Mouse (Mus musculus): ENCODE measurements around the gene Hapln4. TPM values are rescaled to one million over a fixed set of nuclear protein-coding genes. Genes with fewer than 3 reads are reported as not detected.

The Hapln4 gene
- polyA plus RNA-seq, 1 experiment from 2014 or later: 0.20 TPM

- peaks cover 92% of the 10 kb centered on the region for H3K36me3 ChIP-seq
- 52% methylated on average over 23 of the region's 23 CpGs for WGBS
- no peaks in the 10 kb centered on the region for H3K9me3 ChIP-seq
- DNase-seq (ENCODE audit: low spot score): no peak
- peaks cover 80% of the 10 kb centered on the region for H3K27me3 ChIP-seq (ENCODE audit: insufficient read depth, poor library complexity, severe bottlenecking)
- H3K4me3 ChIP-seq: no peak overlapping the region
- H3K27ac ChIP-seq: no peak overlapping the region
- peaks cover 14% of the 10 kb centered on the region for H3K4me1 ChIP-seq (replicated peaks)
Observed at GRCm38 (mm10) chr8:70111192-70111795, 28.0 kb downstream of the Hapln4 start.

- peaks cover 92% of the 10 kb centered on the region for H3K27me3 ChIP-seq (ENCODE audit: insufficient read depth, poor library complexity, severe bottlenecking)
- no peak for DNase-seq (ENCODE audit: low spot score)
- no peaks in the 10 kb centered on the region for H3K9me3 ChIP-seq
- H3K27ac ChIP-seq: no peak overlapping the region
- peaks cover 17% of the 10 kb centered on the region for H3K4me1 ChIP-seq (replicated peaks)
- peak overlapping the region; percentile 23; the same call in 1 of the 2 replicates for H3K4me3 ChIP-seq
- WGBS: 7% methylated on average over 43 of the region's 43 CpGs
- H3K36me3 ChIP-seq: peaks cover 80% of the 10 kb centered on the region
Observed at GRCm38 (mm10) chr8:70112401-70113016, 29.3 kb downstream of the Hapln4 start.

GRCm38 (mm10) chr8:70114488-70114887 lies 31.2 kb downstream of the Hapln4 start:
- no peak overlapping the region for H3K27ac ChIP-seq
- peaks cover 61% of the 10 kb centered on the region for H3K36me3 ChIP-seq
- 25% methylated on average over 6 of the region's 6 CpGs for WGBS
- H3K27me3 ChIP-seq (ENCODE audit: insufficient read depth, poor library complexity, severe bottlenecking): peaks cover 100% of the 10 kb centered on the region
- no peaks in the 10 kb centered on the region for H3K9me3 ChIP-seq
- H3K4me1 ChIP-seq (replicated peaks): peaks cover 37% of the 10 kb centered on the region
- no peak for DNase-seq (ENCODE audit: low spot score)
- H3K4me3 ChIP-seq: no peak overlapping the region

- H3K27ac ChIP-seq: no peak overlapping the region
- peaks cover 41% of the 10 kb centered on the region for H3K4me1 ChIP-seq (replicated peaks)
- H3K9me3 ChIP-seq: no peaks in the 10 kb centered on the region
- DNase-seq (ENCODE audit: low spot score): no peak
- H3K4me3 ChIP-seq: no peak overlapping the region
- WGBS: 71% methylated on average over 13 of the region's 13 CpGs
- H3K27me3 ChIP-seq (ENCODE audit: insufficient read depth, poor library complexity, severe bottlenecking): peaks cover 100% of the 10 kb centered on the region
- H3K36me3 ChIP-seq: peaks cover 56% of the 10 kb centered on the region
Observed at GRCm38 (mm10) chr8:70114892-70115291, 31.6 kb downstream of the Hapln4 start.

- Histone ChIP-seq H3K9me3 (no peaks in the 10 kb centered on the region), H3K36me3 (peaks cover 32% of the 10 kb centered on the region), H3K27ac (no peak overlapping the region), H3K4me1 (replicated peaks) (peaks cover 43% of the 10 kb centered on the region), H3K27me3 (ENCODE audit: insufficient read depth, poor library complexity, severe bottlenecking) (peaks cover 90% of the 10 kb centered on the region), H3K4me3 (no peak overlapping the region)
- DNase-seq (ENCODE audit: low spot score): peak; percentile 40
- 8% methylated on average over 9 of the region's 9 CpGs for WGBS
Observed at GRCm38 (mm10) chr8:70117611-70118010, 34.4 kb downstream of the Hapln4 start.

- Histone ChIP-seq H3K36me3 (peaks cover 20% of the 10 kb centered on the region), H3K4me3 (peak overlapping the region; percentile 62), H3K9me3 (no peaks in the 10 kb centered on the region), H3K4me1 (replicated peaks) (peaks cover 40% of the 10 kb centered on the region), H3K27me3 (ENCODE audit: insufficient read depth, poor library complexity, severe bottlenecking) (peaks cover 79% of the 10 kb centered on the region), H3K27ac (peak overlapping the region; percentile 88)
- WGBS: 7% methylated on average over 17 of the region's 17 CpGs
- DNase-seq (ENCODE audit: low spot score): peak; percentile 75
Observed at GRCm38 (mm10) chr8:70118726-70119700, 35.8 kb downstream of the Hapln4 start.

- WGBS: 1% methylated on average over 19 of the region's 19 CpGs
- peak within 1 kb of the TSS; percentile 88 for H3K27ac ChIP-seq
- no peaks in the 10 kb centered on the region for H3K9me3 ChIP-seq
- peaks cover 40% of the 10 kb centered on the region for H3K4me1 ChIP-seq (replicated peaks)
- H3K36me3 ChIP-seq: peaks cover 4% of the 10 kb centered on the region
- peak within 1 kb of the TSS; percentile 62 for H3K4me3 ChIP-seq
- H3K27me3 ChIP-seq (ENCODE audit: insufficient read depth, poor library complexity, severe bottlenecking): peaks cover 64% of the 10 kb centered on the region
- DNase-seq (ENCODE audit: low spot score): peak; percentile 88
Observed at GRCm38 (mm10) chr8:70120667-70121066, 37.4 kb downstream of the Hapln4 start, which contains the start of gene Ncan. Ncan (minus strand) TSS chr8:70120873.

GRCm38 (mm10) chr8:70122863-70123262 lies 39.6 kb downstream of the Hapln4 start:
- Histone ChIP-seq H3K36me3 (no peaks in the 10 kb centered on the region), H3K27me3 (ENCODE audit: insufficient read depth, poor library complexity, severe bottlenecking) (peaks cover 42% of the 10 kb centered on the region), H3K4me1 (replicated peaks) (peaks cover 34% of the 10 kb centered on the region), H3K27ac (no peak overlapping the region), H3K9me3 (no peaks in the 10 kb centered on the region), H3K4me3 (no peak overlapping the region)
- 65% methylated on average over 2 of the region's 2 CpGs for WGBS
- DNase-seq (ENCODE audit: low spot score): no peak

- no peaks in the 10 kb centered on the region for H3K36me3 ChIP-seq
- no peak for DNase-seq (ENCODE audit: low spot score)
- peaks cover 21% of the 10 kb centered on the region for H3K27me3 ChIP-seq (ENCODE audit: insufficient read depth, poor library complexity, severe bottlenecking)
- H3K9me3 ChIP-seq: no peaks in the 10 kb centered on the region
- H3K4me1 ChIP-seq (replicated peaks): peaks cover 15% of the 10 kb centered on the region
- 65% methylated on average over 8 of the region's 8 CpGs for WGBS
- no peak overlapping the region for H3K4me3 ChIP-seq
- H3K27ac ChIP-seq: no peak overlapping the region
Observed at GRCm38 (mm10) chr8:70124992-70125391, 41.7 kb downstream of the Hapln4 start.

GRCm38 (mm10) chr8:70128435-70128834 lies 45.2 kb downstream of the Hapln4 start:
- DNase-seq (ENCODE audit: low spot score): no peak
- Histone ChIP-seq H3K4me1 (replicated peaks) (peaks cover 18% of the 10 kb centered on the region), H3K36me3 (peaks cover 12% of the 10 kb centered on the region), H3K9me3 (no peaks in the 10 kb centered on the region), H3K4me3 (no peak overlapping the region), H3K27me3 (ENCODE audit: insufficient read depth, poor library complexity, severe bottlenecking) (peaks cover 4% of the 10 kb centered on the region; the same call in 1 of the 2 replicates), H3K27ac (no peak overlapping the region)
- WGBS: 73% methylated on average over 3 of the region's 3 CpGs

GRCm38 (mm10) chr8:70129309-70129952 lies 46.2 kb downstream of the Hapln4 start:
- no peak overlapping the region for H3K4me3 ChIP-seq
- no peak overlapping the region for H3K27ac ChIP-seq
- peaks cover 18% of the 10 kb centered on the region for H3K4me1 ChIP-seq (replicated peaks)
- H3K36me3 ChIP-seq: peaks cover 22% of the 10 kb centered on the region
- WGBS: 70% methylated on average over 9 of the region's 9 CpGs
- no peaks in the 10 kb centered on the region; the same call in 1 of the 2 replicates for H3K27me3 ChIP-seq (ENCODE audit: insufficient read depth, poor library complexity, severe bottlenecking)
- H3K9me3 ChIP-seq: no peaks in the 10 kb centered on the region
- DNase-seq (ENCODE audit: low spot score): no peak

GRCm38 (mm10) chr8:70130066-70130465 lies 46.8 kb downstream of the Hapln4 start:
- no peak overlapping the region for H3K4me3 ChIP-seq

More at GRCm38 (mm10) chr8:70130066-70130465, 46.8 kb downstream of the Hapln4 start:
- DNase-seq (ENCODE audit: low spot score): no peak
- Histone ChIP-seq H3K9me3 (no peaks in the 10 kb centered on the region), H3K27me3 (ENCODE audit: insufficient read depth, poor library complexity, severe bottlenecking) (no peaks in the 10 kb centered on the region; the same call in 1 of the 2 replicates), H3K4me1 (replicated peaks) (peaks cover 18% of the 10 kb centered on the region), H3K27ac (no peak overlapping the region), H3K36me3 (peaks cover 29% of the 10 kb centered on the region)
- 83% methylated on average over 3 of the region's 3 CpGs for WGBS
